Mouse (Mus musculus) embryonic fibroblast, embryonic 13.5 days (primary cell): ENCODE data around the gene 1700047I17Rik2.
"Not testable (repeated sequence)": the region's sequence is repeated elsewhere in the genome, so short reads cannot be mapped to it uniquely, and the experiment has no call there.

Experiments used
- CTCF ChIP-seq: IDR thresholded peaks from 2 replicates; pipeline ENCODE4 v1.5.1; 2011; ENCODE audit warnings: mild to moderate bottlenecking, control low read depth, low read length, moderate library complexity, borderline replicate concordance; ENCODE audit not compliant: insufficient read depth
- POLR2A ChIP-seq: IDR thresholded peaks from 2 replicates; pipeline ENCODE4 v1.6.1; 2011; ENCODE audit warnings: low read depth, mild to moderate bottlenecking, control low read depth, low read length, moderate library complexity

GRCm38 (mm10) chr12:55199799-55200198 lies 407 bp downstream of the 1700047I17Rik2 start:
- TF ChIP-seq CTCF, POLR2A: not testable (repeated sequence)
